Mouse (Mus musculus): ENCODE data around the gene Tex26. TPM values are rescaled to one million over a fixed set of nuclear protein-coding genes. Genes with fewer than 3 reads are reported as not detected.

The Tex26 gene
- polyA plus RNA-seq, 1 experiment from 2014 or later = 2.2 TPM

Other genes starting within 250 kb of the Tex26 start
- gene Alox5ap, start 174.9 kb upstream of the Tex26 start, polyA plus RNA-seq (2015; fragmentation: Nextera tagmentation; extraction: Ambion mirVana) = 12.2 and 12.5 TPM in 2 replicates
- 4.5 and 6.8 TPM in 2 replicates for gene Medag, start 27.9 kb upstream of the Tex26 start, polyA plus RNA-seq (2015; fragmentation: Nextera tagmentation; extraction: Ambion mirVana)
- 0.13 and 0.43 TPM in 2 replicates for gene Wdr95, start 89.0 kb downstream of the Tex26 start, polyA plus RNA-seq (2015; fragmentation: Nextera tagmentation; extraction: Ambion mirVana)
- 97.4 and 97.6 TPM in 2 replicates for gene Hsph1, start 196.7 kb downstream of the Tex26 start, polyA plus RNA-seq (2015; fragmentation: Nextera tagmentation; extraction: Ambion mirVana)
- gene B3glct, start 238.6 kb downstream of the Tex26 start, polyA plus RNA-seq (2015; fragmentation: Nextera tagmentation; extraction: Ambion mirVana) = 14.8 TPM in 2 replicates

Data from hindbrain, embryonic 15.5 days (tissue).